Mouse (Mus musculus) thymus, adult 2 months (tissue): ENCODE data around the gene Klkb1. TPM values are rescaled to one million over a fixed set of nuclear protein-coding genes. Genes with fewer than 3 reads are reported as not detected.

Source experiments
- DNase-seq: peaks from one replicate; pipeline ENCODE4 v3.0.0; 2021
- H3K27ac ChIP-seq: fragments of 200-500 bp; 2 replicates; pipeline ENCODE4 v1.5.1; 2012; ENCODE audit warnings: low read length, control low read depth; ENCODE audit not compliant: control insufficient read depth, insufficient read depth
- H3K27me3 ChIP-seq: fragments of 200-500 bp; 2 replicates; pipeline ENCODE4 v1.6.1; 2012; ENCODE audit warnings: mild to moderate bottlenecking, low read length, moderate library complexity, mixed read lengths; ENCODE audit not compliant: control insufficient read depth, insufficient read depth
- H3K36me3 ChIP-seq: fragments of 200-500 bp; 2 replicates; pipeline ENCODE4 v1.6.1; 2012; ENCODE audit warnings: mild to moderate bottlenecking, low read length, moderate library complexity; ENCODE audit not compliant: control insufficient read depth, insufficient read depth
- H3K4me1 ChIP-seq: fragments of 200-500 bp; replicated peaks from 2 replicates; pipeline ENCODE4 v1.6.1; 2012; ENCODE audit warnings: low read length; ENCODE audit not compliant: control insufficient read depth, insufficient read depth
- H3K4me3 ChIP-seq: fragments of 200-500 bp; 2 replicates; pipeline ENCODE4 v1.5.1; 2012; ENCODE audit warnings: mild to moderate bottlenecking, low read length, control low read depth, moderate library complexity; ENCODE audit not compliant: control insufficient read depth, insufficient read depth
- CTCF ChIP-seq: fragments of 200-500 bp; IDR thresholded peaks from 2 replicates; pipeline ENCODE4 v1.5.1; 2012; ENCODE audit warnings: mild to moderate bottlenecking, control low read depth, low read length, moderate library complexity, borderline replicate concordance; ENCODE audit not compliant: control insufficient read depth, poor library complexity, insufficient read depth; ENCODE audit errors: extremely low read depth
- POLR2A ChIP-seq: fragments of 200-500 bp; IDR thresholded peaks from 2 replicates; pipeline ENCODE4 v1.6.1; 2012; ENCODE audit warnings: mild to moderate bottlenecking, low read length, control low read depth, moderate library complexity; ENCODE audit not compliant: control insufficient read depth, poor library complexity, insufficient read depth; ENCODE audit errors: extremely low read depth
- WGBS: fragments of 180-500 bp; shearing (Covaris S2); methylation state at CpG from one replicate; pipeline ENCODE4 v1.1.7; 2018; 5-methylcytosine and 5-hydroxymethylcytosine counted together
- polyA plus RNA-seq: library from polyadenylated mRNA; depleted of rRNA; stranded (reverse); fragments of >200 nt; gene quantifications from 2 replicates; pipeline ENCODE4 v1.2.3, GENCODE M21; 2012

The Klkb1 gene
- polyA plus RNA-seq, 1 experiment = not detected

GRCm38 (mm10) chr8:45269056-45269455 is 25.6 kb downstream of the Klkb1 start:
- Histone ChIP-seq H3K4me1 (no peaks in the 10 kb centered on the region), H3K4me3 (no peak overlapping the region), H3K27me3 (no peaks in the 10 kb centered on the region), H3K27ac (no peak overlapping the region), H3K36me3 (no peaks in the 10 kb centered on the region)
- TF ChIP-seq CTCF (no peak), POLR2A (no peak)
- no peak for DNase-seq

DNA sequence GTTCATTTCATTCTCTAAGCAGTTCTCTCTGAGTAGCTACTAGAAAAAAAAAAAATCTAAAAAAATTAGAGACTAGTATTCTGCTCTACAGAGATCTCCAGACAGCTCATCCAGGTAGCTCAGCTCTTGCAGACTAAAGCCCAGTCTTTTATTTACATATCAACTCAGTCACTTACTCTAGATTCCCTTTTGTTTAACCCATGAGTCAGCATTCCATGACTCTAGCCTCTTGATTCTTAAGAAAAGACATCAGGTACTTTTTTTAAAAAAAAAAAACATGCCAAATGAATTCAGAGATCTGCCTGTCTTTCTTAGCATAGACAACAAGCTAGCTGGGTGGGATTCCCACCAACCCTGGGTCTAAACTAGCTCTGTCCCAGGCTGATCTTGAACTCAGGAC is 26.2 kb downstream of the Klkb1 start:
- no peak for TF ChIP-seq CTCF
- no peak for TF ChIP-seq POLR2A
- H3K4me1 ChIP-seq = no peaks in the 10 kb centered on the region
- DNase-seq = no peak
- H3K4me3 ChIP-seq = no peak overlapping the region
- H3K27ac ChIP-seq = no peak overlapping the region
- H3K36me3 ChIP-seq = no peaks in the 10 kb centered on the region
- no peaks in the 10 kb centered on the region for H3K27me3 ChIP-seq

DNA sequence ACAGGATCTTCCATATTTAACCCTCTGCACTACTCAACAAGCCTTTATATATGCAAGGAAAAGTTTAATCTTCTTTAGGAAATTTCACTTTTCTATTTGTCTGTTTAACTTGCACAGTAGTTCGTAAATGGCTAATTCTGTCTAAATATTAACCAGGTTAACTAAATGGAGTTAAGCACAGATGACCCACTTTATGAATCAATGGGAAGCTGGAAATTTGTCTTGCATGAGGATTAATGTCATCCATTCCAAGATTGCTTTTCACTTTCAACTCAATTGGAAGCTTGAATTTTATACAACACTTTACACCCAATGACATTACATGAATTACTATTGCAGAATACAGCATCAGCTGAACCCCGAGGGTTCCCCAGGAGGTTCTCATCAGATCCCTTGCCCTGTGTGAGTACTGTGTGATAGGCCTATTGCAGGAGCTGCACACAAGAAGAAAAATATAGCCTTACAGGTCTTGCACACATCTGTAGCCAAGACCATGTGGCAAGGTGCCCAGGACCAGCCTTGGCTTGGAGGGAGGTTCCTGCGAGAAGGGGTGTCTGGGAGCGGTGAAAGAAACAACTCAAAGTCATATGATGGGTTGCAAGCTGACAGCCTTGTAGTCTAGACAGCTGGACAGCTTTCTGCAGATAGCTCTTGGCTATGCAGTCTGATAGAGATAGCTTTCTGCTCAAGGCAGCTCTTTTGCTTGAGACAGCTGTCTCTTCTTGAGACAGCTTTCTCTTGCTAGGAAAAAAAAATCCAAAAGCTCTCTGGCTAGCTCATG is 26.9 kb downstream of the Klkb1 start:
- TF ChIP-seq POLR2A (no peak), CTCF (no peak)
- Histone ChIP-seq H3K4me3 (no peak overlapping the region), H3K4me1 (no peaks in the 10 kb centered on the region), H3K27me3 (no peaks in the 10 kb centered on the region), H3K36me3 (no peaks in the 10 kb centered on the region), H3K27ac (no peak overlapping the region)
- DNase-seq = no peak
- 87% methylated on average over 4 of the region's 4 CpGs for WGBS

DNA sequence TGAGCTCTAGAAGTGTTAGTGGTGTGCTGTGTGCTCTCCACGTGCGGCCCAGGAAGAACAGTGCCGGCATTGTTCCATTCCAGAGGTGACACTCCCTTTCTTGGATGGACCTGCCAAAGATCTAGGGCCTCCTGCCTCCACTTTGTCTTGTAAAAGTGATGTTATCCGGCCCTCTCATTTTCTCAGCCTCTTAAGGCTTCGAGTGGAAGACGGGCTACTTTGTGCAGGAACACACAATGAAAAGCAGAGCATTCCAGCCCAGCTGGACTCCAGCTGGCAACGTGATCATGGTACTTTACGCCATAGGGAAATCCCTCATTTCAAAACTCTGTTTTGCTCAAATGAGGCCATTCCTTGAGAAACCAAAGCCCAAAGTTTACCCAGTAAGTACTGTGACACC is 27.7 kb downstream of the Klkb1 start:
- H3K27me3 ChIP-seq = no peaks in the 10 kb centered on the region
- DNase-seq = no peak
- H3K4me1 ChIP-seq = no peaks in the 10 kb centered on the region
- H3K27ac ChIP-seq = no peak overlapping the region
- no peaks in the 10 kb centered on the region for H3K36me3 ChIP-seq
- 90% methylated on average over 8 of the region's 8 CpGs for WGBS
- H3K4me3 ChIP-seq = no peak overlapping the region
- TF ChIP-seq CTCF = no peak
- no peak for TF ChIP-seq POLR2A

GRCm38 (mm10) chr8:45264918-45265317 is 29.7 kb downstream of the Klkb1 start:
- 93% methylated on average over 4 of the region's 4 CpGs for WGBS
- Histone ChIP-seq H3K4me3 (no peak overlapping the region), H3K27me3 (no peaks in the 10 kb centered on the region), H3K36me3 (no peaks in the 10 kb centered on the region), H3K4me1 (no peaks in the 10 kb centered on the region), H3K27ac (no peak overlapping the region)
- no peak for TF ChIP-seq POLR2A
- TF ChIP-seq CTCF = no peak
- no peak for DNase-seq

DNA sequence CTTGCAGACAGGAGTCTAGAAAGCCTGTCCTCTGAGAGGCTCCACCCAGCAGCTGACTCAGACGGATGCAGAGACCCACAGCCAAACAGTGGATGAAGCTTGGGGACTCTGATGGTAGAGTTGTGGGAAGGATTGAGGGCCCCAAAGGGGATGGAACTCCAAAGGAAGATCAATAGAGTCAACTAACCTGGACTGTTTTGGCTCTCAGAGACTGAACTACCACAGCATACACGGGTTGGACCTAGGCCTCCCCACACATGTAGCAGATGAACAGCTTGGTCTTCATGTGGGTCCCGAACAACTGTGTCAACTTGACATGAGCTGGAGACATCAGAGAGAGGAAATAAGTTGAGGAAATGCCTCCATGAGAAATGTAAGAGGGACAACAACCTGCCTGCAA is 31.8 kb downstream of the Klkb1 start:
- H3K4me3 ChIP-seq = no peak overlapping the region
- no peak overlapping the region for H3K27ac ChIP-seq
- no peak for DNase-seq
- H3K4me1 ChIP-seq = no peaks in the 10 kb centered on the region
- 88% methylated on average over 3 of the region's 3 CpGs for WGBS
- H3K27me3 ChIP-seq = no peaks in the 10 kb centered on the region
- no peak for TF ChIP-seq CTCF
- TF ChIP-seq POLR2A = no peak
- H3K36me3 ChIP-seq = no peaks in the 10 kb centered on the region

- H3K4me3 ChIP-seq = no peak within 1 kb of the TSS
- 81% methylated on average over 10 of the region's 10 CpGs for WGBS
- TF ChIP-seq CTCF (no peak), POLR2A (no peak)
- H3K27me3 ChIP-seq = no peaks in the 10 kb centered on the region
- no peaks in the 10 kb centered on the region for H3K4me1 ChIP-seq
- no peak within 1 kb of the TSS for H3K27ac ChIP-seq
- no peaks in the 10 kb centered on the region for H3K36me3 ChIP-seq
- no peak for DNase-seq
Observed at GRCm38 (mm10) chr8:45261920-45262319, 32.7 kb downstream of the Klkb1 start, which contains the start of gene F11. F11 (minus strand) TSS chr8:45262031.
